ENCODE assay signal across 27 mouse cellular contexts in the genomic region with DNA sequence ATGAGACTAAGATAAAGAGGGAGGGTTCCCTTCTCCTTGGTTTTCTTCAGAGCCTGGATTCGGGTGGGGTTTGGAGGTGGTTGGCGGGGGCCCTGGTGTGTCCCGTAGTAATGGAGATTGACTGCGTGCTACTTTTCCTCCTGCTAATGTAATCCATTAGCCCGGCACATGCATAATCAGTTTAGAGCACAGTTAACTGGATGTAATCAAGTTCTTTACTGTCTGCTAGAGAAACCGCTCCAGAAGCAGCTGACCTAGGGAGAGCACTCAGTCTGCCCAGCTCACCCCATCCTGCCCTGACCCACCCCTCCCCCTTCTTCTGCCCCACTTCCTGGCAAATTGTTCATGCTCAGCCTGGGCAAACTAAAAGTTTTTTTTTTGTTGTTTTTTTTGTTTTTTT.
DNase-seq lines count a peak whose midpoint lies in the region; ATAC-seq and TF ChIP-seq lines count a peak whose summit lies in the region.
"Had no signal": no experiment of that assay in that cellular context is flagged by ENCODE, and none has a peak within 500 bp of the region (broad histone marks: within the 10 kb centered on the region; RNA-seq: fewer than 3 reads in every experiment).

No protein-coding gene starts in this region.

- 65% methylated on average over 6 of the region's 6 CpGs for WGBS in forebrain, embryonic 13.5 days
- WGBS in forebrain, embryonic 16.5 days: 59% methylated on average over 6 of the region's 6 CpGs
- WGBS in embryonic facial prominence, embryonic 10.5 days: 71% methylated on average over 6 of the region's 6 CpGs
- WGBS in liver, postnatal 0 days (ENCODE audit: insufficient replicate concordance): 68% methylated on average over 6 of the region's 6 CpGs
- WGBS in neural tube, embryonic 15.5 days: 58% methylated on average over 6 of the region's 6 CpGs

- no peak overlapping the region for H3K9ac ChIP-seq in forebrain, embryonic 13.5 days
- H3K9ac ChIP-seq in forebrain, embryonic 16.5 days (replicated peaks; ENCODE audit: low read depth, low read length): no peak overlapping the region
- no peak overlapping the region for H3K9ac ChIP-seq in liver, postnatal 0 days (replicated peaks)
- H3K9ac ChIP-seq in neural tube, embryonic 15.5 days (replicated peaks): no peak overlapping the region
- H3K9ac ChIP-seq: embryonic facial prominence, embryonic 12.5 days; heart, embryonic 15.5 days; hindbrain, embryonic 12.5 days; limb, embryonic 15.5 days; liver, embryonic 14.5 days; lung, embryonic 14.5 days; stomach, embryonic 15.5 days had no signal

- DNase-seq in 416B (ENCODE audit: low read depth): peak; percentile 11
- no peak for DNase-seq in embryonic facial prominence, embryonic 10.5 days (ENCODE audit: low spot score)
- DNase-seq in retina, postnatal 1 day: peak; percentile 64
- no peak for DNase-seq in liver, postnatal 0 days
- DNase-seq: adrenal gland, postnatal 36 days; cerebellum, adult 8-10 months; cerebellum, postnatal 25 days; gastrocnemius, postnatal 14 days; kidney, adult 2 months; kidney, postnatal 10 days; layer of hippocampus, postnatal 36 days; lung, embryonic 14.5 days; lung, postnatal 14 days; midbrain, embryonic 14.5 days; right cerebral cortex, postnatal 4 days; thymus, adult 18-20 months; thymus, postnatal 25 days had no signal

- TF ChIP-seq CTCF in liver, postnatal 0 days (IDR thresholded peaks at IDR 0.05; ENCODE audit: low read depth): no peak

- H3K4me1 ChIP-seq in forebrain, embryonic 13.5 days: peaks cover 7% of the 10 kb centered on the region
- peaks cover 4% of the 10 kb centered on the region for H3K4me1 ChIP-seq in forebrain, embryonic 16.5 days (replicated peaks; ENCODE audit: control insufficient read depth, insufficient read depth, low read length)
- H3K4me1 ChIP-seq in embryonic facial prominence, embryonic 10.5 days: peaks cover 33% of the 10 kb centered on the region
- peaks cover 2% of the 10 kb centered on the region; the same call in 1 of the 2 replicates for H3K4me1 ChIP-seq in liver, postnatal 0 days (ENCODE audit: insufficient read depth)
- peaks cover 13% of the 10 kb centered on the region for H3K4me1 ChIP-seq in neural tube, embryonic 15.5 days

- no peaks in the 10 kb centered on the region for H3K27me3 ChIP-seq in forebrain, embryonic 13.5 days
- H3K27me3 ChIP-seq in forebrain, embryonic 16.5 days (replicated peaks; ENCODE audit: control insufficient read depth, insufficient read depth, low read length): no peaks in the 10 kb centered on the region
- no peaks in the 10 kb centered on the region for H3K27me3 ChIP-seq in embryonic facial prominence, embryonic 10.5 days (replicated peaks; ENCODE audit: low read depth, poor library complexity, severe bottlenecking)
- H3K27me3 ChIP-seq in liver, postnatal 0 days (ENCODE audit: insufficient read depth, low read length): no peaks in the 10 kb centered on the region
- no peaks in the 10 kb centered on the region for H3K27me3 ChIP-seq in neural tube, embryonic 15.5 days (replicated peaks)
- H3K27me3 ChIP-seq: embryonic facial prominence, embryonic 12.5 days; heart, embryonic 15.5 days; hindbrain, embryonic 12.5 days; limb, embryonic 15.5 days; stomach, embryonic 15.5 days had no signal

- peaks cover 19% of the 10 kb centered on the region for H3K36me3 ChIP-seq in forebrain, embryonic 13.5 days (ENCODE audit: poor library complexity, severe bottlenecking)
- no peaks in the 10 kb centered on the region for H3K36me3 ChIP-seq in forebrain, embryonic 16.5 days (ENCODE audit: control insufficient read depth, insufficient read depth)
- peaks cover 74% of the 10 kb centered on the region for H3K36me3 ChIP-seq in embryonic facial prominence, embryonic 10.5 days (replicated peaks)
- peaks cover 6% of the 10 kb centered on the region; the same call in 1 of the 2 replicates for H3K36me3 ChIP-seq in liver, postnatal 0 days (replicated peaks; ENCODE audit: insufficient read depth, low read length)
- H3K36me3 ChIP-seq in neural tube, embryonic 15.5 days: peaks cover 8% of the 10 kb centered on the region; the same call in 1 of the 2 replicates

- no peak for TF ChIP-seq EP300 in liver, postnatal 0 days (IDR thresholded peaks at IDR 0.05; ENCODE audit: low read depth)

- H3K27ac ChIP-seq in forebrain, embryonic 13.5 days: no peak overlapping the region
- no peak overlapping the region for H3K27ac ChIP-seq in forebrain, embryonic 16.5 days (ENCODE audit: low read length)
- H3K27ac ChIP-seq in embryonic facial prominence, embryonic 10.5 days (replicated peaks): 0 out of 2 replicates have a peak overlapping the region, but pooled peaks have one; percentile 19
- no peak overlapping the region for H3K27ac ChIP-seq in liver, postnatal 0 days (ENCODE audit: low read depth)
- no peak overlapping the region for H3K27ac ChIP-seq in neural tube, embryonic 15.5 days (replicated peaks)
- H3K27ac ChIP-seq: embryonic facial prominence, embryonic 12.5 days; heart, embryonic 15.5 days; hindbrain, embryonic 12.5 days; limb, embryonic 10.5 days; limb, embryonic 15.5 days; liver, embryonic 14.5 days; stomach, embryonic 15.5 days had no signal

- no peak overlapping the region for H3K4me3 ChIP-seq in forebrain, embryonic 13.5 days
- H3K4me3 ChIP-seq in forebrain, embryonic 16.5 days (replicated peaks; ENCODE audit: low read length): no peak overlapping the region
- H3K4me3 ChIP-seq in embryonic facial prominence, embryonic 10.5 days: no peak overlapping the region
- H3K4me3 ChIP-seq in liver, postnatal 0 days (ENCODE audit: low read depth, low read length): no peak overlapping the region
- no peak overlapping the region for H3K4me3 ChIP-seq in neural tube, embryonic 15.5 days (replicated peaks)
- H3K4me3 ChIP-seq: embryonic facial prominence, embryonic 12.5 days; heart, embryonic 15.5 days; hindbrain, embryonic 12.5 days; limb, embryonic 10.5 days; limb, embryonic 15.5 days; stomach, embryonic 15.5 days had no signal

- ATAC-seq in forebrain, embryonic 13.5 days: 0 out of 2 replicates have a peak, but pooled peaks have one; percentile 16
- no peak for ATAC-seq in forebrain, embryonic 16.5 days
- no peak for ATAC-seq in liver, postnatal 0 days
- ATAC-seq in neural tube, embryonic 15.5 days (ENCODE audit: low FRiP score): no peak

- no peak overlapping the region for H3K4me2 ChIP-seq in forebrain, embryonic 13.5 days
- no peak overlapping the region for H3K4me2 ChIP-seq in forebrain, embryonic 16.5 days (ENCODE audit: low read length)
- no peak overlapping the region for H3K4me2 ChIP-seq in liver, postnatal 0 days (ENCODE audit: low read depth, low read length)
- H3K4me2 ChIP-seq in neural tube, embryonic 15.5 days: no peak overlapping the region
- H3K4me2 ChIP-seq: embryonic facial prominence, embryonic 12.5 days; heart, embryonic 15.5 days; hindbrain, embryonic 12.5 days; limb, embryonic 15.5 days; lung, embryonic 14.5 days; stomach, embryonic 15.5 days had no signal

- no peaks in the 10 kb centered on the region for H3K9me3 ChIP-seq in forebrain, embryonic 13.5 days (replicated peaks)
- H3K9me3 ChIP-seq in forebrain, embryonic 16.5 days (ENCODE audit: control insufficient read depth, low read length): no peaks in the 10 kb centered on the region
- no peaks in the 10 kb centered on the region for H3K9me3 ChIP-seq in embryonic facial prominence, embryonic 10.5 days
- H3K9me3 ChIP-seq in liver, postnatal 0 days (ENCODE audit: low read length): no peaks in the 10 kb centered on the region
- no peaks in the 10 kb centered on the region for H3K9me3 ChIP-seq in neural tube, embryonic 15.5 days (replicated peaks)
- H3K9me3 ChIP-seq: embryonic facial prominence, embryonic 12.5 days; heart, embryonic 15.5 days; hindbrain, embryonic 12.5 days; limb, embryonic 10.5 days; limb, embryonic 15.5 days; stomach, embryonic 15.5 days had no signal

Comparison
In these comparisons a context has a peak if more than half of its experiments do, and no peak if none do; other contexts are left out.
1. DNase-seq: peak in 416B (single experiment) and retina, postnatal 1 day (single experiment); none in embryonic facial prominence, embryonic 10.5 days (single experiment) and liver, postnatal 0 days (single experiment).